Mouse (Mus musculus) E14TG2a.4 (cell line): ENCODE results near the gene Gm5460.

Experiments used
- CTCF ChIP-seq: conservative IDR thresholded peaks from 2 replicates; pipeline ENCODE4 v1.5.1; 2014; ENCODE audit warnings: low read length
- POU5F1 ChIP-seq: IDR thresholded peaks from 2 replicates; pipeline ENCODE4 v1.6.1; 2014; ENCODE audit warnings: low read length, borderline replicate concordance

GRCm38 (mm10) chr14:34096161-34096560, 79.6 kb downstream of the Gm5460 start:
- TF ChIP-seq CTCF (no peak), POU5F1 (no peak)
